Mouse (Mus musculus) midbrain, embryonic 14.5 days (tissue): Measurements from ENCODE around the gene Tmtc1. TPM values are rescaled to one million over a fixed set of nuclear protein-coding genes. Genes with fewer than 3 reads are reported as not detected.

Source experiments
- ATAC-seq: fragments of 200-750 bp; cut with Nextera tagmentation; 2 replicates; pipeline ENCODE4 v1.8.0; 2017; ENCODE audit warnings: moderate number of reproducible peaks, moderate library complexity; ENCODE audit not compliant: low FRiP score, low TSS enrichment
- DNase-seq: peaks from one replicate; pipeline ENCODE4 v3.0.0-alpha.2; 2015
- H3K27ac ChIP-seq: fragments of 300-500 bp; sonication (generic); replicated peaks from 2 replicates; pipeline ENCODE4 v1.5.1; 2014; ENCODE audit warnings: mild to moderate bottlenecking, low read depth, low read length, moderate library complexity
- H3K27me3 ChIP-seq: fragments of 300-500 bp; sonication (generic); 2 replicates; pipeline ENCODE4 v1.6.1; 2014; ENCODE audit warnings: low read length, control low read depth, mixed read lengths; ENCODE audit not compliant: control insufficient read depth, insufficient read depth
- H3K36me3 ChIP-seq: fragments of 300-500 bp; sonication (generic); 2 replicates; pipeline ENCODE4 v1.6.1; 2014; ENCODE audit warnings: low read length, control low read depth; ENCODE audit not compliant: control insufficient read depth, insufficient read depth
- H3K4me1 ChIP-seq: fragments of 300-500 bp; sonication (generic); 2 replicates; pipeline ENCODE4 v1.6.1; 2014; ENCODE audit warnings: mild to moderate bottlenecking, antibody characterized with exemption, low read length, control low read depth; ENCODE audit not compliant: control insufficient read depth, insufficient read depth
- H3K4me2 ChIP-seq: fragments of 300-500 bp; sonication (generic); 2 replicates; pipeline ENCODE4 v1.6.1; 2014; ENCODE audit warnings: mild to moderate bottlenecking, low read length, moderate library complexity
- H3K4me3 ChIP-seq: fragments of 300-500 bp; sonication (generic); replicated peaks from 2 replicates; pipeline ENCODE4 v1.5.1; 2014; ENCODE audit warnings: low read depth, low read length
- H3K9ac ChIP-seq: fragments of 300-500 bp; sonication (generic); replicated peaks from 2 replicates; pipeline ENCODE4 v1.6.1; 2014; ENCODE audit warnings: mild to moderate bottlenecking, low read length, moderate library complexity
- H3K9me3 ChIP-seq: fragments of 300-500 bp; sonication (generic); 2 replicates; pipeline ENCODE4 v1.6.1; 2016; ENCODE audit warnings: low read length, control low read depth, mixed read lengths; ENCODE audit not compliant: control insufficient read depth
- WGBS: fragments of 180-500 bp; shearing (Covaris S2); extraction: QIAGEN DNeasy Blood & Tissue Kit; methylation state at CpG from one replicate; pipeline ENCODE4 v1.1.7; 2014; 5-methylcytosine and 5-hydroxymethylcytosine counted together
- polyA plus RNA-seq: library from polyadenylated mRNA; unstranded; fragments of >200 nt; fragmentation: Nextera tagmentation; extraction: Ambion mirVana; gene quantifications from 2 replicates; pipeline ENCODE4 v1.2.1, GENCODE M21; 2014

Gene Tmtc1
- polyA plus RNA-seq, 1 experiment from 2014 or later, result 3.1 TPM

GRCm38 (mm10) chr6:148394294-148394693 lies 49.9 kb downstream of the Tmtc1 start:
- Histone ChIP-seq H3K4me1 (peaks cover 13% of the 10 kb centered on the region), H3K9me3 (no peaks in the 10 kb centered on the region), H3K36me3 (no peaks in the 10 kb centered on the region), H3K27me3 (no peaks in the 10 kb centered on the region), H3K9ac (no peak overlapping the region), H3K27ac (no peak overlapping the region), H3K4me3 (no peak overlapping the region), H3K4me2 (no peak overlapping the region)
- no peak for ATAC-seq
- DNase-seq, result no peak
- 76% methylated on average over 3 of the region's 3 CpGs for WGBS

GRCm38 (mm10) chr6:148392147-148392546 lies 52.0 kb downstream of the Tmtc1 start:
- Histone ChIP-seq H3K4me1 (peaks cover 13% of the 10 kb centered on the region), H3K9ac (no peak overlapping the region), H3K27me3 (no peaks in the 10 kb centered on the region), H3K4me3 (no peak overlapping the region), H3K36me3 (no peaks in the 10 kb centered on the region), H3K9me3 (no peaks in the 10 kb centered on the region), H3K27ac (peak overlapping the region; percentile 6; the same call in 1 of the 2 replicates), H3K4me2 (peak overlapping the region; percentile 21)
- peak; percentile 60 for DNase-seq
- 18% methylated on average over 10 of the region's 10 CpGs for WGBS
- peak; percentile 46; the same call in 1 of the 2 replicates for ATAC-seq

DNA sequence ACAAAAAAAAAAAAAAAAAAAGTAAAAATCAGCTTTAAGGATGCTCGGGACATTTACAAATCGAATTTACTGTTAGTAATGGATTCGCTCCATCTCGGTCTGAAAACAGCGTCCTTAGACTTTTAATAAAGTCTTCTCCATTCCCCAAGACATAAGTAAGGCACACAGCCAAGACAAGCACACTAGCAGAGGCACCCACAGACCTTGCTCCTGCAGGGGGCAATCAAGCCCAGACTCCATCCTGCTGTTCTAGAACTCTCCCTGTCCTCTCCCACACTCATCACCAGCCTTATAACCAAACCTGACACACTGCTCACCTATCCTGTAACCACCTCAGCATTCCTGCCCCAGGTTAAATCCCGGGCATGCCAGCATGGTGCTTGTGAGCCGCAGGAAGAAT lies 52.9 kb downstream of the Tmtc1 start:
- no peak for ATAC-seq
- Histone ChIP-seq H3K9me3 (no peaks in the 10 kb centered on the region), H3K27ac (no peak overlapping the region), H3K36me3 (no peaks in the 10 kb centered on the region), H3K4me2 (no peak overlapping the region), H3K9ac (no peak overlapping the region), H3K27me3 (no peaks in the 10 kb centered on the region), H3K4me3 (no peak overlapping the region), H3K4me1 (peaks cover 13% of the 10 kb centered on the region)
- 81% methylated on average over 7 of the region's 7 CpGs for WGBS
- no peak for DNase-seq

GRCm38 (mm10) chr6:148390630-148391276 lies 53.4 kb downstream of the Tmtc1 start:
- H3K9ac ChIP-seq, result no peak overlapping the region
- H3K27ac ChIP-seq, result no peak overlapping the region
- no peak overlapping the region for H3K4me2 ChIP-seq
- no peak for DNase-seq
- 49% methylated on average over 4 of the region's 4 CpGs for WGBS
- no peaks in the 10 kb centered on the region for H3K27me3 ChIP-seq
- no peak for ATAC-seq
- no peak overlapping the region for H3K4me3 ChIP-seq
- H3K4me1 ChIP-seq, result peaks cover 13% of the 10 kb centered on the region
- H3K36me3 ChIP-seq, result no peaks in the 10 kb centered on the region
- H3K9me3 ChIP-seq, result no peaks in the 10 kb centered on the region

DNA sequence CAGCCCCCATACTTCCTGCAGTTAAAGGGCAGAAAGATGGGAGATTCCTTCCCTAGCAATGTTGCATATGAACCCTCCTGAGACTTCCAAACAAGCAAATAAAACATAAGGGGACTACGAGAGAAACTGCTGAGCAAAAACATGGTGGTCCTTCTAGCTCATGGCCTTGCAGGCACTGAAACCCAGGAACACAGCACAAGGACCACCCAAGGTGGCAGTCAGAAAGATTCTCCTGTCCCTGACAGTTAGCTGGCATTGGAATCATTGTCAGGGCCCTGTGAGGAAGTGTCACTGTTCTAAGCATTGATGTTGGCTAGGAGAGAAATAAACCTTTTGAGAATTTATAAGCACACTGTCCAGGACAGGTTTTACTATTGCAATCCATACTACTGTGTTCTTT lies 56.2 kb downstream of the Tmtc1 start:
- Histone ChIP-seq H3K4me1 (peaks cover 13% of the 10 kb centered on the region), H3K36me3 (no peaks in the 10 kb centered on the region), H3K4me2 (no peak overlapping the region), H3K9ac (no peak overlapping the region), H3K27me3 (no peaks in the 10 kb centered on the region), H3K4me3 (no peak overlapping the region), H3K9me3 (no peaks in the 10 kb centered on the region), H3K27ac (no peak overlapping the region)
- ATAC-seq (no peak), DNase-seq (no peak)
- 66% methylated on average over 1 of the region's 1 CpGs for WGBS

DNA sequence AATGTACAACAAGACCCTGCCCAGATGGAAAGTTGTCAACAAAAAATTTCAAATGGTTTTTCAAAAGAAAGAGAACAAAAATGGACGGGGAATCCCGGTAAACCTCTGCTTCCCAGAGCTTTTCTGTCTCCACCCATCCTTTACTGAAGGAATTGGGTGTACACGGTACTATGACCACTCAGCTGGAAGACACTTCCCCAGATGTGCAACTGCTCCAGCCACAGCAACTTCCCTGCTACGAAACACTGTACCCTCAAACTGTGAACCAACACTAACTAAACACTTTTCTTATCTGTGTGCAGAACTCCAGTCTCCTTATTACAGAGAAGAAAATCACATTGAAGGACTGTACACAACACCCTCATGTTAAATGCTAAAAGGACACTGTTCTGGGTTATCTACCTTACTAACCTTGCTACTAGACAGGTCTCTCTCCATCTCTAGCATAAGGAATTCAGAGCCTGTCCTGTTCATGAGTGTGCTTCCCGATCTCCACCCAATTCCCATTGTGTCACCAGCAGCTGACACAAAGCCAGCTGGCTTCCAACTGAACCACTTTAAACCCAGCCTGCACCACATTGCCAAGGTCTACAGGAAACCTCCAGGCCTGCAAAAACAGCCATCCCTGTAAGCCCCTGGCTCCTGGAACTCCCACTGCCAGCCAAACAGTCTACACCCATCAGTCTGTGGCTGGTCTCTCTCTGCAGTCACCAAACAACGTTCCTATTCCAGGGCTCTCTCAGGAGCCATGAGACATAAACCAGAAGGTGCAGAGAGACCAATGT lies 59.9 kb downstream of the Tmtc1 start:
- 77% methylated on average over 6 of the region's 6 CpGs for WGBS
- Histone ChIP-seq H3K9ac (no peak overlapping the region), H3K4me2 (no peak overlapping the region), H3K27ac (no peak overlapping the region), H3K4me3 (no peak overlapping the region), H3K4me1 (no peaks in the 10 kb centered on the region), H3K36me3 (no peaks in the 10 kb centered on the region), H3K9me3 (no peaks in the 10 kb centered on the region), H3K27me3 (no peaks in the 10 kb centered on the region)
- no peak for ATAC-seq
- no peak for DNase-seq

DNA sequence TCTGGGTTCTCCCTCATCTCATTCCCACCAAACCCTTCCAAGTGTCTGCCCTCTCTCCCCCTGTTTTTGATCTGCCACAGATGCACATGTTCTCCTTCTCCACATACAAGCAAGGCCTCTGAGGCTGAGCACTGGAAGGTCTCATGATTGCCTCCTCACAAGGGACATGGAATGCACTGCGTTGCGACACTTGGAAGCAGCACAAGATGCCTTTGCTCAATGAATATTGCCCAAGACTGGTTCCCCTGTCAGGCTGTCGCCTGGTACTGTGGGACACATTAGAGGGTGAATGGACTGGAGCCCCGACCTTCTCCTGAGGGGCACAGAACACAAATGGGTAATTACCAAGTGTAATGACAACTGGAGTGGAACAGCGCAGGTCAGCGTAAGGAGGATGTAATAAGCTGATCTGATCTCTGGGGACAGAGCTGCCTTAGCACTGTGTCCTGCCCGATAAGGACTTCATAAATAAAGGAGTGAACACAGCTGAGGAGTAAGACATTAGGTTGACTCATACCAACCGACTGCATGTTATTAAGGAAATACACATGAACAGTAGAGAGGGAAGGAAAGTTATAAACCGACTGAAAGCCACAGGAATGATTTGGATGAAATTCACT lies 62.9 kb downstream of the Tmtc1 start:
- Histone ChIP-seq H3K4me2 (no peak overlapping the region), H3K36me3 (no peaks in the 10 kb centered on the region), H3K27me3 (no peaks in the 10 kb centered on the region), H3K27ac (no peak overlapping the region), H3K4me3 (no peak overlapping the region), H3K9me3 (peaks cover 5% of the 10 kb centered on the region), H3K9ac (no peak overlapping the region), H3K4me1 (no peaks in the 10 kb centered on the region)
- ATAC-seq (no peak), DNase-seq (no peak)
- 70% methylated on average over 9 of the region's 9 CpGs for WGBS

DNA sequence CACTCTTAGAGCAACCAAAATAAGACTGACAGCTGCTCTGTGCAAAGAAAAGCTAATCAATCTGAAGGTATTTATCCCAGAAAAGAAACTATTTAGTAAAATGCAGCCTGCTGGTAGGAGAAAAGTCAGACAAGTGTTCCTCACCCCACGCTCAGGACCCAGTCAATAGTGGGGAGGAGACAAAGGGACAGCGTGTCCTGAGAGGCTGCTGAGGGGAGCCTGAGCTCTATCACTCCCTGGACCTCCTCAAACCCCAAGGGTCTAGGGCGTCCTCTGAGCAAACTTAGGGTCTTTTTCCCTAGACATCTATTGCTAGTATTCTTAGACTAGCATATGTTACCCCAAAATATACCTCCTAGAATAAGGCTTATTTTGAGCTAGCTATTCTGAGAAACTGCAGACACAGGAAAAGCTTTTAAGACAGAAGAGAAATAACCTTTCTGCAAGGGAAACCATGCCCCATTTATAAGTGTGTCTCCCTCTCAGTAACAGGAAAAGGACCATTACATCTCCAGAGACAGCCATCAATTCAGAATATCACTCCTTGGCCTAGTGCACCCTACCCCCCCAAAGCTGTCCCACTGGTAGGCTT lies 68.5 kb downstream of the Tmtc1 start:
- 40% methylated on average over 3 of the region's 3 CpGs for WGBS
- H3K4me1 ChIP-seq, result no peaks in the 10 kb centered on the region
- H3K27me3 ChIP-seq, result no peaks in the 10 kb centered on the region
- H3K4me3 ChIP-seq, result no peak overlapping the region
- no peak overlapping the region for H3K9ac ChIP-seq
- no peak overlapping the region for H3K4me2 ChIP-seq
- DNase-seq, result no peak
- no peak for ATAC-seq
- no peak overlapping the region for H3K27ac ChIP-seq
- no peaks in the 10 kb centered on the region for H3K36me3 ChIP-seq
- H3K9me3 ChIP-seq, result peaks cover 5% of the 10 kb centered on the region
